Mouse (Mus musculus): ENCODE data around the gene Nrip1. TPM values are rescaled to one million over a fixed set of nuclear protein-coding genes. Genes with fewer than 3 reads are reported as not detected.
"Not testable (repeated sequence)": the region's sequence is repeated elsewhere in the genome, so short reads cannot be mapped to it uniquely, and the experiment has no call there.

Nrip1 gene
- polyA plus RNA-seq, 1 experiment from 2014 or later = 23.3 TPM

- H3K9ac ChIP-seq = no peak overlapping the region; the same call in 1 of the 2 replicates
- H3K27ac ChIP-seq (replicated peaks) = peak overlapping the region; percentile 70
- no peaks in the 10 kb centered on the region for H3K36me3 ChIP-seq
- H3K9me3 ChIP-seq = no peaks in the 10 kb centered on the region
- no peak for ATAC-seq (ENCODE audit: extremely low read depth, insufficient number of reproducible peaks, low FRiP score, low TSS enrichment)
- no peaks in the 10 kb centered on the region for H3K27me3 ChIP-seq (replicated peaks)
- WGBS = 44% methylated on average over 13 of the region's 13 CpGs
- H3K4me3 ChIP-seq = no peak overlapping the region
- H3K4me2 ChIP-seq = peak overlapping the region; percentile 45
- H3K4me1 ChIP-seq = peaks cover 31% of the 10 kb centered on the region
Observed at GRCm38 (mm10) chr16:76407321-76407920, 33.8 kb upstream of the Nrip1 start.

DNA sequence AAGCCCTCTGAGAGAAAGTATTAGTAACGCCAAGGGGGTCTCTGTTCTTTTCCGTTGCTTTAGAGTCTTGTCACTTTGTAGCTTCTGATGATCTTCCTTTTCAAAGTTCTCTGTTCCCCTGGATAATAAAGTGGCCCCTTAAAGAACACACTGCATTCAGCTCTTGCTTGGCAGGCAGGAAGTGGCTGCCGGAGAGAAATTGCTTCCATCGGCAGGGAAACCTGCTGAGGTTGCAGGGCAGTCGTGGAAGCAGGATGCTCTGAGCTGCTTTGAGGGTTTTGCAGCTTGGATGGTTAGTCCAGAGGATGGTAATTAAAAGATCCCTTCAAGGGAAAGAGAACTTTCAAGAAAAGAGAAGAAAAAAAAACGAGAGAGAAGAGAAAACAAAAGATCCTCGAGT is 33.3 kb upstream of the Nrip1 start:
- H3K27ac ChIP-seq (replicated peaks) = peak overlapping the region; percentile 70

DNA sequence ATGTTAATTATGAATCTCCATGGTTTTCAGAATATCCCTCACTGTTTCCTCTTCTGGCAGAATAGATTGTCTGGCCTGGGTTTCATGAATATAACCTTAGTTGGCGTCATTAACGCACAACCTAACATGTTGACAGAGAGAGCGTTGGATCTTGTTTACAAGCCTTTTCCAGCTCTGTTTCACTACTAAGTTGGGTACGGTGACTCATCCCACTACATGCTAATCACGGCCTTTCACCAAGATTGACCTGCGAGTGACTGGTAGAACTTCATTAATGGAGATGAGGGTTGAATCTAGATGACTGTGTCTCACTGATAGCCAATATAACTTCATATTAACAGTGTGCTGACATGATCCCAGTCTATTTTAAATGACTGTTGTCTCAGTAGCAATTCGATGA is 32.7 kb upstream of the Nrip1 start:
- no peaks in the 10 kb centered on the region for H3K27me3 ChIP-seq (replicated peaks)
- H3K9ac ChIP-seq = no peak overlapping the region
- ATAC-seq (ENCODE audit: extremely low read depth, insufficient number of reproducible peaks, low FRiP score, low TSS enrichment) = no peak
- no peak overlapping the region for H3K4me2 ChIP-seq
- H3K4me3 ChIP-seq = no peak overlapping the region
- H3K4me1 ChIP-seq = peaks cover 31% of the 10 kb centered on the region
- H3K27ac ChIP-seq (replicated peaks) = no peak overlapping the region
- H3K9me3 ChIP-seq = no peaks in the 10 kb centered on the region
- H3K36me3 ChIP-seq = no peaks in the 10 kb centered on the region
- 59% methylated on average over 7 of the region's 7 CpGs for WGBS

More for the DNA sequence above, 33.3 kb upstream of the Nrip1 start:
- no peak overlapping the region for H3K4me3 ChIP-seq
- no peaks in the 10 kb centered on the region for H3K27me3 ChIP-seq (replicated peaks)
- WGBS = 36% methylated on average over 7 of the region's 7 CpGs
- peaks cover 31% of the 10 kb centered on the region for H3K4me1 ChIP-seq
- H3K9me3 ChIP-seq = no peaks in the 10 kb centered on the region
- no peaks in the 10 kb centered on the region for H3K36me3 ChIP-seq
- H3K9ac ChIP-seq = no peak overlapping the region; the same call in 1 of the 2 replicates
- no peak for ATAC-seq (ENCODE audit: extremely low read depth, insufficient number of reproducible peaks, low FRiP score, low TSS enrichment)
- H3K4me2 ChIP-seq = peak overlapping the region; percentile 45

- H3K4me3 ChIP-seq; H3K9ac ChIP-seq; H3K27me3 ChIP-seq (replicated peaks); H3K27ac ChIP-seq (replicated peaks); H3K36me3 ChIP-seq; H3K4me2 ChIP-seq; ATAC-seq (ENCODE audit: extremely low read depth, insufficient number of reproducible peaks, low FRiP score, low TSS enrichment); H3K9me3 ChIP-seq: not testable (repeated sequence)
- peaks cover 28% of the 10 kb centered on the region for H3K4me1 ChIP-seq
- 89% methylated on average over 24 of the region's 24 CpGs for WGBS
Observed at GRCm38 (mm10) chr16:76403305-76403704, 29.7 kb upstream of the Nrip1 start.

GRCm38 (mm10) chr16:76396512-76396911 is 22.9 kb upstream of the Nrip1 start:
- H3K27ac ChIP-seq (replicated peaks) = peak overlapping the region; percentile 63
- H3K4me3 ChIP-seq = no peak overlapping the region
- no peak overlapping the region for H3K9ac ChIP-seq
- H3K4me1 ChIP-seq = peaks cover 9% of the 10 kb centered on the region
- no peaks in the 10 kb centered on the region for H3K36me3 ChIP-seq
- WGBS = 32% methylated on average over 1 of the region's 1 CpGs
- H3K9me3 ChIP-seq = no peaks in the 10 kb centered on the region
- H3K27me3 ChIP-seq (replicated peaks) = no peaks in the 10 kb centered on the region
- no peak for ATAC-seq (ENCODE audit: extremely low read depth, insufficient number of reproducible peaks, low FRiP score, low TSS enrichment)
- H3K4me2 ChIP-seq = no peak overlapping the region

GRCm38 (mm10) chr16:76393267-76393666 is 19.6 kb upstream of the Nrip1 start:
- 79% methylated on average over 3 of the region's 3 CpGs for WGBS
- H3K4me1 ChIP-seq = peaks cover 9% of the 10 kb centered on the region
- H3K9me3 ChIP-seq = no peaks in the 10 kb centered on the region
- no peak overlapping the region for H3K9ac ChIP-seq
- no peak overlapping the region for H3K27ac ChIP-seq (replicated peaks)
- no peaks in the 10 kb centered on the region for H3K27me3 ChIP-seq (replicated peaks)
- H3K36me3 ChIP-seq = no peaks in the 10 kb centered on the region
- H3K4me3 ChIP-seq = no peak overlapping the region
- ATAC-seq (ENCODE audit: extremely low read depth, insufficient number of reproducible peaks, low FRiP score, low TSS enrichment) = no peak
- H3K4me2 ChIP-seq = no peak overlapping the region

DNA sequence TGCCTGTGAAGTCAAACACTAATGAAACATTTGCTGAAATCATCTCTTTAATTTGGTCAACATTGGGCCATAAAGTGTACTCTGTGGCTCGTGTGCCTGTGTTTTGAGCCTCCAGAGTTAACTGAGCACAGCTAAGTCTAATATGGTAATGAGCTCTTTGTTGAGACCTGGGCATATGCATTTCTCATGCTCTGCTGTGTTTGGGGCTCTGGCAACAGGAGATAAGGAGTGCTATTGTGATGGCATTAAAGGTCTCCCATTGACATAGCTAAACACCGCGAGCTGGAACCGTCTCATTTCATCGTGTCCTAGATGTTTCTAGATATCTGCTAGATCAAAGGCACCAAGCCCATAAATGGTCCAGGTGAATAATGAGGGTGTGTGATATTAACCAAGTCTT is 12.9 kb upstream of the Nrip1 start:
- no peaks in the 10 kb centered on the region for H3K27me3 ChIP-seq (replicated peaks)
- no peak overlapping the region for H3K9ac ChIP-seq
- H3K4me1 ChIP-seq = no peaks in the 10 kb centered on the region
- no peak overlapping the region for H3K4me3 ChIP-seq
- no peaks in the 10 kb centered on the region for H3K36me3 ChIP-seq
- no peak overlapping the region for H3K4me2 ChIP-seq
- 79% methylated on average over 5 of the region's 5 CpGs for WGBS
- no peak overlapping the region for H3K27ac ChIP-seq (replicated peaks)
- ATAC-seq (ENCODE audit: extremely low read depth, insufficient number of reproducible peaks, low FRiP score, low TSS enrichment) = no peak
- no peaks in the 10 kb centered on the region for H3K9me3 ChIP-seq

DNA sequence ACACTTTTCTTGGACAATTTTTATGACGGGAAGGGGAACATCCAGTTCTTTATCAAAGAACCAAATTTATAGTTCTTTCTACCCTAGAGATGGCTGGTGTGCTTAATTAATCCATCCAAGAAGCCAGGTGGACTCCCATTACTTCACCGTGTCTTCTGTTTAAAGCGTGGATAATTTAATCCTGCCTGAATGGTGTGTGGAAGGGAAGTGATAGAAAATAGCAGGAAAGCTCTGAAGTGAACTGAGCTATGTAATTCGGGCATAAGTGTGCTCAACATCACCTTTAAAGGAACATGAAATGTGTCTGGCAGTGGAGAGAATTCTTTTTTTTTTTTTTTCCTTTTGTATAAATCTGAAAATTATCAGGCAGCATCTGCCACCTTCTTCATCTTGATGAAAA is 12.4 kb upstream of the Nrip1 start:
- no peaks in the 10 kb centered on the region for H3K9me3 ChIP-seq
- H3K27me3 ChIP-seq (replicated peaks) = no peaks in the 10 kb centered on the region
- no peaks in the 10 kb centered on the region for H3K36me3 ChIP-seq
- H3K4me2 ChIP-seq = no peak overlapping the region
- WGBS = 88% methylated on average over 4 of the region's 4 CpGs
- H3K4me1 ChIP-seq = no peaks in the 10 kb centered on the region
- no peak overlapping the region for H3K4me3 ChIP-seq
- ATAC-seq (ENCODE audit: extremely low read depth, insufficient number of reproducible peaks, low FRiP score, low TSS enrichment) = no peak
- H3K27ac ChIP-seq (replicated peaks) = no peak overlapping the region
- no peak overlapping the region for H3K9ac ChIP-seq

- Histone ChIP-seq H3K4me3 (no peak overlapping the region), H3K9me3 (no peaks in the 10 kb centered on the region), H3K27me3 (replicated peaks) (no peaks in the 10 kb centered on the region), H3K4me1 (0 out of 2 replicates have a peak, but pooled peaks cover 4% of the 10 kb centered on the region), H3K4me2 (no peak overlapping the region), H3K9ac (no peak overlapping the region), H3K27ac (replicated peaks) (no peak overlapping the region), H3K36me3 (no peaks in the 10 kb centered on the region)
- 87% methylated on average over 3 of the region's 3 CpGs for WGBS
- ATAC-seq (ENCODE audit: extremely low read depth, insufficient number of reproducible peaks, low FRiP score, low TSS enrichment) = no peak
Observed at GRCm38 (mm10) chr16:76377211-76377610, 3.6 kb upstream of the Nrip1 start.

- H3K4me2 ChIP-seq = no peak overlapping the region
- H3K4me1 ChIP-seq = 0 out of 2 replicates have a peak, but pooled peaks cover 4% of the 10 kb centered on the region
- no peak for ATAC-seq (ENCODE audit: extremely low read depth, insufficient number of reproducible peaks, low FRiP score, low TSS enrichment)
- H3K36me3 ChIP-seq = no peaks in the 10 kb centered on the region
- H3K4me3 ChIP-seq = no peak overlapping the region
- no peak overlapping the region for H3K27ac ChIP-seq (replicated peaks)
- H3K9me3 ChIP-seq = no peaks in the 10 kb centered on the region
- no peaks in the 10 kb centered on the region for H3K27me3 ChIP-seq (replicated peaks)
- no peak overlapping the region for H3K9ac ChIP-seq
- 77% methylated on average over 8 of the region's 8 CpGs for WGBS
Observed at GRCm38 (mm10) chr16:76376661-76377060, 3.0 kb upstream of the Nrip1 start.

DNA sequence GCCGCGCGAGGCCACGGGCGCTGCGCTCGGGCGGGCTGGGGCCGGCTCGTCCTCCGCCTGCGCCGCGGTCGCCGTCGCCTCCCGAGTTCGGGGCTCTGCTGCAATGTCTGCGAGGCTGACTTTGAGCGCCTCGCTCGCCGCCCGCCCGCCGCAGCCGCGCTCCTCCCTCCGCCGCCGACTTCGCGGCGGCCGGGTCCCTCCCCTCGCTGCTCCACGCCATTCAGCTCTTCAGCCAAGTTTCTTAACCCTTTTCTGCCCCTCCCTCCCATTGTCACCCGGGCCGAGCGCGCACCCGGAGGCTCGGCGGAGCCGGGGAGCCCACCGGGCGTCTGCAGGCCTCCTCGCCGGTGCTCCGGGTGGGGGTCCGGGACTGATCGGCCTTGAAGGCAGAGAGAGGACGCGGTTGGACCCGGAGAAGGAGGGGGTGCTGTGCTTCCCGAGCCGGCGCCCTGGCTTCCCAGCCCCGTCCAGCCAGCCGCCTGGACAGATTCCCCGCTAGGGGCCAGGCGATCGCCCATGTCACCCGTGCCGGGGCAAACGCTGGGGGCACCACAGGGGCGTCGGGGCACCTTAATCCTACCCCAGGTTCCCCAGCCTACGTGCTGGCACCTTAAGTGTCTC is 576 bp downstream of the Nrip1 start:
- peak overlapping the region; percentile 91 for H3K4me3 ChIP-seq
- no peaks in the 10 kb centered on the region for H3K9me3 ChIP-seq
- under 1% methylated on average over 60 of the region's 70 CpGs for WGBS
- peaks cover 38% of the 10 kb centered on the region for H3K4me1 ChIP-seq
- no peaks in the 10 kb centered on the region for H3K27me3 ChIP-seq (replicated peaks)
- peak overlapping the region; percentile 99 for H3K9ac ChIP-seq
- H3K4me2 ChIP-seq = peak overlapping the region; percentile 69
- peak; percentile 81 for ATAC-seq (ENCODE audit: extremely low read depth, insufficient number of reproducible peaks, low FRiP score, low TSS enrichment)
- H3K27ac ChIP-seq (replicated peaks) = peak overlapping the region; percentile 97
- H3K36me3 ChIP-seq = no peaks in the 10 kb centered on the region

All from heart, embryonic 13.5 days (tissue).